Mouse (Mus musculus) midbrain, embryonic 11.5 days (tissue): ENCODE data around the gene Clca1. TPM values are rescaled to one million over a fixed set of nuclear protein-coding genes. Genes with fewer than 3 reads are reported as not detected.

Experiments used
- ATAC-seq: fragments of 200-750 bp; cut with Nextera tagmentation; 2 replicates; pipeline ENCODE4 v1.8.0; 2017; ENCODE audit warnings: moderate TSS enrichment, moderate library complexity; ENCODE audit not compliant: low FRiP score
- DNase-seq: peaks from one replicate; pipeline ENCODE4 v3.0.0; 2015; ENCODE audit warnings: low spot score; ENCODE audit errors: missing footprints
- H3K27ac ChIP-seq: fragments of 300-500 bp; sonication (generic); 2 replicates; pipeline ENCODE4 v1.5.1; 2014; ENCODE audit warnings: low read depth, low read length
- H3K27me3 ChIP-seq: fragments of 300-500 bp; sonication (generic); 2 replicates; pipeline ENCODE4 v1.6.1; 2014; ENCODE audit warnings: mild to moderate bottlenecking, low read length, moderate library complexity, mixed read lengths; ENCODE audit not compliant: control insufficient read depth, insufficient read depth
- H3K36me3 ChIP-seq: fragments of 300-500 bp; sonication (generic); 2 replicates; pipeline ENCODE4 v1.6.1; 2014; ENCODE audit warnings: mild to moderate bottlenecking, low read length, moderate library complexity, mixed read lengths; ENCODE audit not compliant: control insufficient read depth, insufficient read depth
- H3K4me1 ChIP-seq: fragments of 300-500 bp; sonication (generic); 2 replicates; pipeline ENCODE4 v1.6.1; 2014; ENCODE audit warnings: low read length; ENCODE audit not compliant: control insufficient read depth, insufficient read depth
- H3K4me2 ChIP-seq: fragments of 300-500 bp; sonication (generic); 2 replicates; pipeline ENCODE4 v1.6.1; 2014; ENCODE audit warnings: mild to moderate bottlenecking, moderate library complexity
- H3K4me3 ChIP-seq: fragments of 300-500 bp; sonication (generic); 2 replicates; pipeline ENCODE4 v1.5.1; 2014; ENCODE audit warnings: low read depth, low read length
- H3K9ac ChIP-seq: fragments of 300-500 bp; sonication (generic); 2 replicates; pipeline ENCODE4 v1.6.1; 2014; ENCODE audit warnings: low read length
- H3K9me3 ChIP-seq: fragments of 300-500 bp; sonication (generic); 2 replicates; pipeline ENCODE4 v1.6.1; 2016; ENCODE audit warnings: low read length; ENCODE audit not compliant: control insufficient read depth
- WGBS: fragments of 180-500 bp; shearing (Covaris S2); extraction: QIAGEN DNeasy Blood & Tissue Kit; methylation state at CpG from one replicate; pipeline ENCODE4 v1.1.7; 2014; 5-methylcytosine and 5-hydroxymethylcytosine counted together
- polyA plus RNA-seq: library from polyadenylated mRNA; unstranded; fragments of >200 nt; fragmentation: Nextera tagmentation; extraction: Ambion mirVana; gene quantifications from 2 replicates; pipeline ENCODE4 v1.2.1, GENCODE M21; 2014

Gene Clca1
- polyA plus RNA-seq, 1 experiment from 2014 or later: not detected

DNA sequence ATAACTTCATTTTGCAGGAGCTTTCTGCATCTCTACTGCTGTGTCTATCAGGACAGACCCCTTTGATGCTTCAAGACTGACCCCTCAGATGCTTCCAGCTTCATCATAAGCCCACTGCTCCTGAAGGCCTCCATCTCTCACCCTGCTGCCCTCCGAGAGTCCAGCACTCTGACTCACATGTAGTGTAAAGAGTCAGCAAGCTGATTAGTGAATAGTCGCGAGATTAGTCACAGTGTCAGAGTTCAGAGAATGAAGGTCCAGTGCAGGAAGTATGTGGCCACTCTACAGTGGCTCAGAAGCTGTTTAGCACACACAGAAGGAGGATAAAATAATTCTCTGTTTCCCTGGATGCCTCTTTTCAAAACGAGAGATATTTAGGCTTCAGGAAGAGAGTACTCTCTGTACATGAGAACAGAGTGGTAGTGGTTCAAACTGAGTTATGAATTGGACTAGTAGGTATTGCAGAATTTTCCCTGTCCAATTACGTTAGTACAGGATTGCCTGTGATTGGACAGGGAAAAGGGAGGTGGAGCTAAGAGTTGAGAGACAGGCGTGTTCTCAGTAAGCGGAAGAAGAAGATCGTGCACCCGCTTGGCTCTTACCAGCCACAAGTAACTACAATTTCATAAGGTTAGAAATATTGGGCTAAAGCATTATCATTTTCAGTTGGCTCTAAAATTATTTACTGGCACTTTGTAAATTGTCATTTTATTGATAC is 60.9 kb downstream of the Clca1 start:
- no peak for DNase-seq
- H3K4me2 ChIP-seq: no peak overlapping the region
- H3K4me1 ChIP-seq: no peaks in the 10 kb centered on the region
- no peak overlapping the region for H3K27ac ChIP-seq
- no peaks in the 10 kb centered on the region for H3K27me3 ChIP-seq
- H3K4me3 ChIP-seq: no peak overlapping the region
- whole genome bisulfite sequencing: 70% methylated on average over 9 of the region's 9 CpGs
- H3K9me3 ChIP-seq: no peaks in the 10 kb centered on the region
- H3K9ac ChIP-seq: no peak overlapping the region
- no peak for ATAC-seq
- no peaks in the 10 kb centered on the region for H3K36me3 ChIP-seq

DNA sequence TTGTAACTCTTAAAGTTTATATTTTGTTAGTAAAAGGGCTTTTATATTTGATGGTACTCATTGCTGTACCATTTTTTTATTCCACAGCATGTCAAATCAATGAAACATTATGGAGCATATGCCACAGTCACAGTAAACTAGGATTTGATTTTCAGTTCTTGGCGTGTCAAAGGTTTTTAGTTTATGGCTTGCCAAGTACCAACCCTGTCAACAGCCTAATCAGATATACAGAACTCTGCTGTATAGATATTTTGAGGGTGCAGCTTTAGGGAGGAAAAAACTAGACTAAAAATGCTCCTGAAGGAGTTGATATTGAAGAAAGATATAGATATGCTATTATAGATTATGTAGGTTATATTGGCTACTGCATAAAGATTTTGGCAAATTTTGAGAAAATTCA is 62.8 kb downstream of the Clca1 start:
- 86% methylated on average over 1 of the region's 1 CpGs for WGBS
- Histone ChIP-seq H3K4me2 (no peak overlapping the region), H3K27me3 (no peaks in the 10 kb centered on the region), H3K9me3 (no peaks in the 10 kb centered on the region), H3K4me1 (no peaks in the 10 kb centered on the region), H3K9ac (no peak overlapping the region), H3K4me3 (no peak overlapping the region), H3K36me3 (no peaks in the 10 kb centered on the region), H3K27ac (no peak overlapping the region)
- ATAC-seq (no peak), DNase-seq (no peak)

DNA sequence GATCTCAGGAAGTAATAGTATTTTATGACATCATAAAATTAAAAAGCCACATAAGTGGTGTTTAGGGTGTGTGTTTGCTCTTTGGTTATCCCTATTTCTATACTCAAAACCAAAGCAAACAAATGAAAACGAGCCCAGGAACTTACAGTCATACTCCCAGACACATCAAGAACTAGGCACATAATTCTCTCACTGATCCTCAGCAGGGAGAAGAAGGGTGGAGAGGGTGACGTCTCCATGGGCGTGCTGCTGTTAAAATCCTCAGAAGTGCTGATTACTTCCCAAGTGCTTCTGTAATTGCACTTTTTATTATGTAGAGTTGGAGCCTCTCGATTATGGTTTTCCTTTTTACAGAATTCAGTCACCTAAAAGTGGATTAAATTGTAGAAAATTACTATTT is 66.5 kb downstream of the Clca1 start:
- Histone ChIP-seq H3K27ac (no peak overlapping the region), H3K36me3 (no peaks in the 10 kb centered on the region), H3K4me2 (no peak overlapping the region), H3K27me3 (no peaks in the 10 kb centered on the region), H3K9me3 (no peaks in the 10 kb centered on the region), H3K4me1 (no peaks in the 10 kb centered on the region), H3K4me3 (no peak overlapping the region), H3K9ac (no peak overlapping the region)
- DNase-seq: no peak
- 75% methylated on average over 4 of the region's 4 CpGs for whole genome bisulfite sequencing
- ATAC-seq: no peak

Other genes with a start within 250 kb of the Clca1 start
- gene Clca3a2, start 213.3 kb downstream of the Clca1 start, polyA plus RNA-seq: not detected in 2 replicates
- not detected in 2 replicates for gene Clca3b, start 183.4 kb downstream of the Clca1 start, polyA plus RNA-seq
- gene Clca4b, start 100.2 kb downstream of the Clca1 start, polyA plus RNA-seq: not detected in 2 replicates
- gene Clca4a, start 57.7 kb downstream of the Clca1 start, polyA plus RNA-seq: not detected in 2 replicates
- gene Clca2, start 66.7 kb upstream of the Clca1 start, polyA plus RNA-seq: 0.18 and 0.22 TPM in 2 replicates
- 30.0 and 34.3 TPM in 2 replicates for gene Odf2l, start 85.8 kb upstream of the Clca1 start, polyA plus RNA-seq